Mouse (Mus musculus): ENCODE data around the gene Gm2916. TPM values are rescaled to one million over a fixed set of nuclear protein-coding genes. Genes with fewer than 3 reads are reported as not detected.
"Not testable (repeated sequence)": the region's sequence is repeated elsewhere in the genome, so short reads cannot be mapped to it uniquely, and the experiment has no call there.

Gm2916 gene
- not detected in 2 replicates for polyA plus RNA-seq (2012; rRNA removed)

GRCm38 (mm10) chr14:3883872-3884271 lies at the start of gene Gm2916:
Gm2916 (plus strand) TSS chr14:3884172.
- not testable (repeated sequence) for H3K4me3 ChIP-seq (ENCODE audit: control insufficient read depth, insufficient read depth, low read length); DNase-seq; H3K36me3 ChIP-seq (ENCODE audit: control insufficient read depth, insufficient read depth, low read length); H3K27me3 ChIP-seq (ENCODE audit: control insufficient read depth, insufficient read depth, low read length); H3K27ac ChIP-seq (ENCODE audit: control insufficient read depth, insufficient read depth, low read length); H3K4me1 ChIP-seq (replicated peaks; ENCODE audit: control insufficient read depth, insufficient read depth, low read length)
- WGBS, result no CpG with 5 or more reads among the region's 1 CpGs

GRCm38 (mm10) chr14:3845945-3846344 lies 38.0 kb upstream of the Gm2916 start, which contains the start of gene Gm3033:
Gm3033 (plus strand) TSS chr14:3846245.
- WGBS, result no CpG with 5 or more reads among the region's 2 CpGs
- not testable (repeated sequence) for H3K4me3 ChIP-seq (ENCODE audit: control insufficient read depth, insufficient read depth, low read length); DNase-seq; H3K27ac ChIP-seq (ENCODE audit: control insufficient read depth, insufficient read depth, low read length); H3K4me1 ChIP-seq (replicated peaks; ENCODE audit: control insufficient read depth, insufficient read depth, low read length); H3K27me3 ChIP-seq (ENCODE audit: control insufficient read depth, insufficient read depth, low read length); H3K36me3 ChIP-seq (ENCODE audit: control insufficient read depth, insufficient read depth, low read length)

DNA sequence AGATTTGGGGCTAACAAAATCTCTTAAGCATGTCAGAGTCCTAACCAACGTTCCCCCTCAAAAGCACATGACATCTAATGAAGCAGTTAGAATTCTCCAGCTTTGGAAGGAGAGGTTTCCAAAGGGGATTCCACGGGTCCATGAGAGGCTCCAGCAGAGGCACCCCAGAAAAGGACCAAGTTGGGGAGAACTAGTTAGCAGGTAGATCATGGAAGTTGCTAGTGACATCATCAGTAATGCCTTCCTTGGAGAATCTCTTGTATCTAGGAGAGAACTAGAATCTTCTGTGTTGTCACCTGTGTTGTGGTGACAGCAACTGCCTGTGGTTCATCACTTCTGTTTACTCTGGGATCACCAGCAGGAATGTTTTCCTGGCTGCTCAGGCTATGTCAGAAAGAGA lies 47.5 kb downstream of the Gm2916 start, which contains the start of gene Gm3029:
Gm3029 (plus strand) TSS at position 301 of the 400 bp plus-strand sequence.
- not testable (repeated sequence) for H3K27me3 ChIP-seq (ENCODE audit: control insufficient read depth, insufficient read depth, low read length); DNase-seq; H3K27ac ChIP-seq (ENCODE audit: control insufficient read depth, insufficient read depth, low read length); H3K36me3 ChIP-seq (ENCODE audit: control insufficient read depth, insufficient read depth, low read length); H3K4me1 ChIP-seq (replicated peaks; ENCODE audit: control insufficient read depth, insufficient read depth, low read length); H3K4me3 ChIP-seq (ENCODE audit: control insufficient read depth, insufficient read depth, low read length)
- WGBS, result 81% methylated on average over 2 of the region's 2 CpGs

GRCm38 (mm10) chr14:3963247-3963646 lies 79.3 kb downstream of the Gm2916 start, which contains the start of gene Gm3095:
Gm3095 (plus strand) TSS chr14:3963547.
- not testable (repeated sequence) for H3K27me3 ChIP-seq (ENCODE audit: control insufficient read depth, insufficient read depth, low read length); H3K4me1 ChIP-seq (replicated peaks; ENCODE audit: control insufficient read depth, insufficient read depth, low read length); H3K36me3 ChIP-seq (ENCODE audit: control insufficient read depth, insufficient read depth, low read length); H3K4me3 ChIP-seq (ENCODE audit: control insufficient read depth, insufficient read depth, low read length); H3K27ac ChIP-seq (ENCODE audit: control insufficient read depth, insufficient read depth, low read length); DNase-seq
- WGBS, result no CpG with 5 or more reads among the region's 2 CpGs

Other genes starting within 250 kb of the Gm2916 start
- not detected in 2 replicates for gene Gm3012, start 249.7 kb upstream of the Gm2916 start, polyA plus RNA-seq (2012; rRNA removed)
- 0.05 and 0.09 TPM in 2 replicates for gene Gm3020, start 232.1 kb upstream of the Gm2916 start, polyA plus RNA-seq (2012; rRNA removed)
- not detected in 2 replicates for gene Gm3043, start 195.4 kb upstream of the Gm2916 start, polyA plus RNA-seq (2012; rRNA removed)
- 0.13 TPM in 1 of 2 replicates, not detected in the other for gene Gm3002, start 74.1 kb upstream of the Gm2916 start, polyA plus RNA-seq (2012; rRNA removed)
- gene Gm3033, start 37.9 kb upstream of the Gm2916 start, polyA plus RNA-seq (2012; rRNA removed), result 0.17 TPM in 1 of 2 replicates, not detected in the other
- not detected in 2 replicates for gene Gm3029, start 47.6 kb downstream of the Gm2916 start, polyA plus RNA-seq (2012; rRNA removed)
- 0.28 TPM in 1 of 2 replicates, not detected in the other for gene Gm3095, start 79.4 kb downstream of the Gm2916 start, polyA plus RNA-seq (2012; rRNA removed)
- not detected in 2 replicates for gene Gm3099, start 114.2 kb downstream of the Gm2916 start, polyA plus RNA-seq (2012; rRNA removed)
- 0.09 TPM in 2 replicates for gene Gm5796, start 139.8 kb downstream of the Gm2916 start, polyA plus RNA-seq (2012; rRNA removed)
- gene Gm3115, start 199.9 kb downstream of the Gm2916 start, polyA plus RNA-seq (2012; rRNA removed), result not detected in 2 replicates
- 0.59 TPM in 1 of 2 replicates, not detected in the other for gene Gm8108, start 226.4 kb downstream of the Gm2916 start, polyA plus RNA-seq (2012; rRNA removed)